Mouse (Mus musculus): Measurements from ENCODE around the gene Krt15. TPM values are rescaled to one million over a fixed set of nuclear protein-coding genes. Genes with fewer than 3 reads are reported as not detected.
A peak's percentile ranks its signal among the peaks of the same experiment; 100 is the strongest.

The Krt15 gene
- polyA plus RNA-seq, 1 experiment from 2014 or later, result 8.4 TPM

DNA sequence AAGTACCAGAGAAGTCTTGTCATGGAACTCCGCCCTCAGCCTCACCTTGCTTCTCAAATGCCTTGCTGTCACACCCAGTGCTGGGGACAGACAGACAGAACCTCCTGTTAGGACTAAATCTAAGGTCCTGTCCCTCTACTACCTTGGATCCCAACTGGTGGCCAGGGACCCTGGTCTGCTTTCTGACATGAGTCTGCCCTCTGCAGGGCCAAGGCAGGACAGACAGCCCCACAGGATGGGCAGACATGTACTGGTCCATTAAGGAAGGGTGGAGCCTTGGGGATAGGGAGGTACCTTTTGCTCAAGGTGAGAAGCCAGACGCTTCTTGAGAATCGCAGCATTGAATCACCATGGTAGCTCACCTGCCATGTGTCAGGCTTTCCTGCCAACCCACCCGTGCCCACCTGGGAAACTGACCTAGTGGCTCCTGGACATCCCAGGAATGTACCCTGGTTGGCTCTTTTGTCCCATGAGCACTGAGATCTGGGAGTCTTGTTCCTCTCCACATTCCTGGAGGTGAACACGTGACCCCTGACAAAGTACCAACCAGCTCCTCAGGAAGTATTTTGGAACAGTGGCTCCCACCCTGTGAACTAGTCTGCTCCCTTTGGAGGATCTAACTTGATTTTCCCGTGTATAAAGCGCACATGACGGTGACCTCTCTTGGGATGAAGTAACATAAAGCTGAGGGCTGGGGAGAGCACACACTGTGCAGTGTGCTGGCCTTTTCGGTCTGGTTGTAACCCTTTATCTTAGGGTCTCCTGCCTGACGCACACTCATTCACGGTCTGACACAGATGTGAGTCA is 22.6 kb downstream of the Krt15 start:
- Histone ChIP-seq H3K9me3 (replicated peaks) (no peaks in the 10 kb centered on the region), H3K4me3 (no peak overlapping the region), H3K36me3 (no peaks in the 10 kb centered on the region), H3K27me3 (ENCODE audit: low read depth, poor library complexity, severe bottlenecking) (no peaks in the 10 kb centered on the region), H3K27ac (no peak overlapping the region), H3K4me1 (no peaks in the 10 kb centered on the region)
- no peak for DNase-seq (ENCODE audit: low spot score)
- 90% methylated on average over 11 of the region's 11 CpGs for WGBS

DNA sequence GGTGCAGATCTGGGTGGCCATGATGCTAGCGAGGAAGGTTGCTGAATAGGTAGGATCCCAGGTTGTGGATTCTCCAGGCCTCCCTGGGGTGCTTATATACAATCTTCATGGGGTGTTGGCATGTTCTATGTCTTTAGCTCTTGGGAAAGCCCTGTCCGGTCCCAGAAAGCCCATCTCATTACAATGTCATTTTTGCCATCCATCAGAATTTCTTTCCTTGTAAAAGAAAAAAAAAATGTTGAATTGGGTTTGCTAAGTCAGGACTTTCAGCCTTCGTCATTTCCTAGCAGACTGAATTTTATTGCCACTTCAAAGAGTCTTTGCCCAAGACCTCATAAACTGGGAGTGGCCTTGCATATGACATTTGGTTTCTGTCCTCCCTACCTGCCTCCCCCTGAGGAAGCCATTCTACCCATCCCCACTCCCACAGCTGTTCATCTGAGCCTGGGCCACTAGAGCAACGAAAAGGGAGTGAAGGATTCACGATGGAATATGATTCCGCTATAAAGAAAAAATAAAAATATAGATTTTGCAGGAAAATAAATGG is 30.1 kb downstream of the Krt15 start, which contains the start of gene Krt36:
Krt36 (minus strand) TSS at position 51 of the 547 bp plus-strand sequence.
- 82% methylated on average over 6 of the region's 6 CpGs for WGBS
- Histone ChIP-seq H3K4me1 (0 out of 2 replicates have a peak, but pooled peaks cover 5% of the 10 kb centered on the region), H3K36me3 (no peaks in the 10 kb centered on the region)

DNA sequence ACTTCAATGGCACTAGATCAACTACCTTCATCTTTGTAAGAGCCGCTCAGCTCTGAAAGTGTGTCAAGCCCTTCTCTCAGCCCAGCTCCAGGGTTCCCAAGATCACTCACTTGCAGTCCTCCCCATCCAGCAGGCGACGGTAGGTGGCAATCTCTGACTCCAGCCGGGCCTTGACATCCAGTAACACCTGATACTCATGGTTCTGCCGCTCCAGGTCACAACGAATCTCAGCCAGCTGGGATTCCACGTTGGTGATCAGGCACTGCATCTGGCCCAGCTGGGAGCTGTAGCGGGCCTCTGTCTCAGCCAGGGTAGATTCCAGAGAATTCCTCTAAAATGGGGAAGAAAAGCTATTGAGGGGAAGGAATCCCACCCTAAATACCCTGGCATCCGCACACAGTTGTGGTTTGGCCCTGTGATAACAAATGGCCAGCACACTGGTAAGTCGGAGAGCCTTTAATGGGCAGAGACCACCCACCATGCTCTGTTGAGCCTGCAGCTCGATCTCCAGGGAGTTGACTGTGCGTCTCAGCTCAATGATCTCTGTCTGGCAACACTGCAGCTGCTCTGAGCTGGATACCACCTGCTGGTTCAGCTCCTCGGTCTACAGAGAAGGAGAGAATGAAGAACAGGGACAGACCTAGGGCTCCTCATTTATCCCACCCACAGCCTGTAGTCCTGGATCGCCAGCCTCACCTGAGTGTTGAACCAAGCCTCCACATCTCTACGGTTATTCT is 32.9 kb downstream of the Krt15 start:
- 67% methylated on average over 15 of the region's 15 CpGs for WGBS
- H3K27ac ChIP-seq, result no peak overlapping the region
- H3K9me3 ChIP-seq (replicated peaks), result no peaks in the 10 kb centered on the region
- no peak overlapping the region for H3K4me3 ChIP-seq
- no peak for DNase-seq (ENCODE audit: low spot score)
- H3K4me1 ChIP-seq, result peaks cover 12% of the 10 kb centered on the region; the same call in 1 of the 2 replicates
- no peaks in the 10 kb centered on the region for H3K27me3 ChIP-seq (ENCODE audit: low read depth, poor library complexity, severe bottlenecking)
- H3K36me3 ChIP-seq, result no peaks in the 10 kb centered on the region

More for the DNA sequence above, 30.1 kb downstream of the Krt15 start, which contains the start of gene Krt36:
- Histone ChIP-seq H3K27ac (no peak within 1 kb of the TSS), H3K9me3 (replicated peaks) (no peaks in the 10 kb centered on the region), H3K27me3 (ENCODE audit: low read depth, poor library complexity, severe bottlenecking) (no peaks in the 10 kb centered on the region), H3K4me3 (no peak within 1 kb of the TSS)
- DNase-seq (ENCODE audit: low spot score), result no peak

DNA sequence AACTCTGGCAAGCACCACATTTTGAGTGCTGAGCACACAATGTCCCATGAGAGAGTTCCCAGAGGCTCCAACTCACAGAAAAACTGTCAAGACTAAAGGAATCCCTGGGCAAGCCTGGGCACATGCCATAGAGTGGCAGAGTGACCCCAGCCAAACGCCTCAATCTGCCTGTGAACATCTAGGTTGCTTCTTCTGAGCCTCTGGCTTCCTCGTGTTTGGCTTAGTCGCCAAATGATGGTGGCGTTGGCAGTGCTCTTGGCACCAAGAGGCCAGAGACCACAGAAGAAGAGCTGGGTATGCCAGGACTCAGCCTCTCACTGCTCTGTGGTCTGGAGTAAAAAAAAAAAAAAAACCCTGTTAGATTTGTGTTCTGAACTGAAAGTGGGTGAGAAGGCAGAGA is 35.3 kb downstream of the Krt15 start:
- Histone ChIP-seq H3K4me1 (peaks cover 28% of the 10 kb centered on the region), H3K9me3 (replicated peaks) (no peaks in the 10 kb centered on the region), H3K27me3 (ENCODE audit: low read depth, poor library complexity, severe bottlenecking) (no peaks in the 10 kb centered on the region), H3K27ac (no peak overlapping the region), H3K4me3 (no peak overlapping the region), H3K36me3 (no peaks in the 10 kb centered on the region)
- WGBS, result 85% methylated on average over 4 of the region's 4 CpGs
- DNase-seq (ENCODE audit: low spot score), result no peak

DNA sequence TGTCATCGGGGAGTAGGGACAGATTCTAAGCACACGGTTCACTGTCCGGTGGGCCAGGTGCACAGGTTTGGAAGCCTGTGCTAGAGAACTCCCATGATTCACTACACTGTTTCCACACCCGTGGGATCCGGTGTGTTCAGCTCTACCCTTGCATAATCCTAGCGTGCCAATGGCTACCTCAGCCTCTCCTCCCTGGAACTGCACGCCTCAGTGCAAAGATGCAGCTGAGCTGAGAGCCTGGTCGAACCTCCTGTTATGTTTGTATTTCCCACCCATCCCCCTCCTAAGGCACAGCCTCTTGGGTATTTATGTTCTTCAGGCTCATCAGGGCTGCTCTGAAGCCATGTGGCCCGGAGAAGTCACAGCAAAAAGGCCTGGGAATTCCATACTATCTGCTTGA is 37.9 kb downstream of the Krt15 start:
- Histone ChIP-seq H3K4me3 (no peak overlapping the region), H3K9me3 (replicated peaks) (no peaks in the 10 kb centered on the region), H3K4me1 (peaks cover 24% of the 10 kb centered on the region), H3K27me3 (ENCODE audit: low read depth, poor library complexity, severe bottlenecking) (no peaks in the 10 kb centered on the region), H3K27ac (no peak overlapping the region), H3K36me3 (no peaks in the 10 kb centered on the region)
- 78% methylated on average over 9 of the region's 9 CpGs for WGBS
- no peak for DNase-seq (ENCODE audit: low spot score)

DNA sequence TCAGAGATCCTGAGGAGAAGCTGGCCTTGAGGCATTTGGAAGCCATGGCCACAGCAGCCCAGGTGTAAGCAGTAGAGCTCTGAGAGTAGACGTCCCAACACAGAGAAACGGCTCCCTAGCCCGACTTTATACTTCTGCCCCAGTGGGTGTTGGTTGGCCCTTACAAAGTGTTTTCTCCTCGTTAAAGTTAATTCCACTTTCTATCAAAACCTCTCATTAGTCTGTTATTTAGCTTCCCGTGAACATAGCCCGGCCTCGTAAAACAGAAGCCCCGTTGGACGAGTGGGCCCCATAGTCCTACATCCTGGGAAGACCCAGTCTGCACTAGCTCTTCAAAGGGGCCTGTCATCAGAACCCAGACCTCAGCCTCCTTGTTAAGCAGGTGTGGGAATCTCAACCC is 39.6 kb downstream of the Krt15 start, which contains the start of gene Krt35:
Krt35 (minus strand) TSS at position 101 of the 400 bp plus-strand sequence.
- Histone ChIP-seq H3K4me1 (peaks cover 23% of the 10 kb centered on the region), H3K4me3 (no peak within 1 kb of the TSS), H3K27ac (peak within 1 kb of the TSS; percentile 25; the same call in 1 of the 2 replicates), H3K9me3 (replicated peaks) (no peaks in the 10 kb centered on the region), H3K27me3 (ENCODE audit: low read depth, poor library complexity, severe bottlenecking) (no peaks in the 10 kb centered on the region), H3K36me3 (no peaks in the 10 kb centered on the region)
- WGBS, result 58% methylated on average over 9 of the region's 9 CpGs
- DNase-seq (ENCODE audit: low spot score), result no peak

- no peak for DNase-seq (ENCODE audit: low spot score)
- no peaks in the 10 kb centered on the region for H3K36me3 ChIP-seq
Observed at GRCm38 (mm10) chr11:100088378-100089025, 47.2 kb downstream of the Krt15 start.

DNA sequence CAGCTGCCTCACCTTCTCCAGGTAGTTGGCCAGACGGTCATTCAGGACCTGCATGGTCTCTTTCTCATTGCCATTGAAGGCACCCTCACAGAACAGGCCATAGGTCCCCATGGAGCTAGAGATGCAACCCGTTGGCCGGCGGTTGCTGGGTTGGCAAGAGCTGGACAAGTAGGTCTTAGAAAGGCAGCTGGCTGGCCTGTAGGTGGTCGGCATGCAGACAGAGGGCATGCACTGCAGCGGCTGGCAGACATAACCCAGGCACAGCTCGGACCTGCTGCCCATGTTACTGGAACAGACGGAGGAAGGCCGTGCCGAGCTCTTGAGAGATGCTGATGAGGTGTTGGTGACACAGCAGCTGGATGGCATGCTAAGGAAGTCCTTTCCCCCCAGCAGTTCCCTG is 47.9 kb downstream of the Krt15 start, which contains the start of gene Krt32:
Krt32 (minus strand) TSS at position 366 of the 400 bp plus-strand sequence.
- Histone ChIP-seq H3K27ac (no peak within 1 kb of the TSS), H3K27me3 (ENCODE audit: low read depth, poor library complexity, severe bottlenecking) (no peaks in the 10 kb centered on the region), H3K9me3 (replicated peaks) (no peaks in the 10 kb centered on the region), H3K4me1 (no peaks in the 10 kb centered on the region), H3K4me3 (no peak within 1 kb of the TSS), H3K36me3 (no peaks in the 10 kb centered on the region)
- WGBS, result 93% methylated on average over 10 of the region's 10 CpGs
- DNase-seq (ENCODE audit: low spot score), result no peak

More at GRCm38 (mm10) chr11:100088378-100089025, 47.2 kb downstream of the Krt15 start:
- H3K27me3 ChIP-seq (ENCODE audit: low read depth, poor library complexity, severe bottlenecking), result no peaks in the 10 kb centered on the region
- no peaks in the 10 kb centered on the region for H3K9me3 ChIP-seq (replicated peaks)
- no peak overlapping the region for H3K4me3 ChIP-seq
- no peaks in the 10 kb centered on the region for H3K4me1 ChIP-seq
- 74% methylated on average over 7 of the region's 7 CpGs for WGBS
- no peak overlapping the region for H3K27ac ChIP-seq

Other genes starting within 250 kb of the Krt15 start
- not detected in 2 replicates for gene Krtap31-1, start 228.0 kb downstream of the Krt15 start, polyA plus RNA-seq (2016; fragmentation: Nextera tagmentation; extraction: Ambion mirVana)
- not detected in 2 replicates for gene Gm11565, start 221.2 kb downstream of the Krt15 start, polyA plus RNA-seq (2016; fragmentation: Nextera tagmentation; extraction: Ambion mirVana)
- not detected in 2 replicates for gene Krtap31-2, start 199.6 kb downstream of the Krt15 start, polyA plus RNA-seq (2016; fragmentation: Nextera tagmentation; extraction: Ambion mirVana)
- gene Krtap9-5, start 187.5 kb downstream of the Krt15 start, polyA plus RNA-seq (2016; fragmentation: Nextera tagmentation; extraction: Ambion mirVana), result not detected in 2 replicates
- not detected in 2 replicates for gene Krtap29-1, start 156.9 kb downstream of the Krt15 start, polyA plus RNA-seq (2016; fragmentation: Nextera tagmentation; extraction: Ambion mirVana)
- not detected in 2 replicates for gene Krtap16-1, start 149.3 kb downstream of the Krt15 start, polyA plus RNA-seq (2016; fragmentation: Nextera tagmentation; extraction: Ambion mirVana)
- gene Krtap17-1, start 141.9 kb downstream of the Krt15 start, polyA plus RNA-seq (2016; fragmentation: Nextera tagmentation; extraction: Ambion mirVana), result 0.68 and 0.90 TPM in 2 replicates
- gene Krt33a, start 119.7 kb downstream of the Krt15 start, polyA plus RNA-seq (2016; fragmentation: Nextera tagmentation; extraction: Ambion mirVana), result not detected in 2 replicates
- not detected in 2 replicates for gene Krt33b, start 106.1 kb downstream of the Krt15 start, polyA plus RNA-seq (2016; fragmentation: Nextera tagmentation; extraction: Ambion mirVana)
- gene Krt34, start 94.4 kb downstream of the Krt15 start, polyA plus RNA-seq (2016; fragmentation: Nextera tagmentation; extraction: Ambion mirVana), result not detected in 2 replicates
- gene Krt31, start 85.4 kb downstream of the Krt15 start, polyA plus RNA-seq (2016; fragmentation: Nextera tagmentation; extraction: Ambion mirVana), result not detected in 2 replicates
- gene Krt32, start 47.7 kb downstream of the Krt15 start, polyA plus RNA-seq (2016; fragmentation: Nextera tagmentation; extraction: Ambion mirVana), result not detected in 2 replicates
- 0.08 TPM in 1 of 2 replicates, not detected in the other for gene Krt35, start 39.7 kb downstream of the Krt15 start, polyA plus RNA-seq (2016; fragmentation: Nextera tagmentation; extraction: Ambion mirVana)
- gene Krt36, start 30.3 kb downstream of the Krt15 start, polyA plus RNA-seq (2016; fragmentation: Nextera tagmentation; extraction: Ambion mirVana), result not detected in 2 replicates
- gene Krt13, start 14.4 kb downstream of the Krt15 start, polyA plus RNA-seq (2016; fragmentation: Nextera tagmentation; extraction: Ambion mirVana), result not detected in 2 replicates
- 11.1 and 13.9 TPM in 2 replicates for gene Krt19, start 12.7 kb upstream of the Krt15 start, polyA plus RNA-seq (2016; fragmentation: Nextera tagmentation; extraction: Ambion mirVana)
- gene Krt9, start 57.3 kb upstream of the Krt15 start, polyA plus RNA-seq (2016; fragmentation: Nextera tagmentation; extraction: Ambion mirVana), result not detected in 2 replicates
- gene Krt14, start 71.6 kb upstream of the Krt15 start, polyA plus RNA-seq (2016; fragmentation: Nextera tagmentation; extraction: Ambion mirVana), result 8.0 and 32.0 TPM in 2 replicates
- not detected in 2 replicates for gene Krt16, start 113.0 kb upstream of the Krt15 start, polyA plus RNA-seq (2016; fragmentation: Nextera tagmentation; extraction: Ambion mirVana)
- 1.3 and 7.6 TPM in 2 replicates for gene Krt17, start 125.1 kb upstream of the Krt15 start, polyA plus RNA-seq (2016; fragmentation: Nextera tagmentation; extraction: Ambion mirVana)
- 0.21 TPM in 1 of 2 replicates, not detected in the other for gene Krt42, start 133.9 kb upstream of the Krt15 start, polyA plus RNA-seq (2016; fragmentation: Nextera tagmentation; extraction: Ambion mirVana)
- 1,486 and 1,565 TPM in 2 replicates for gene Eif1, start 184.0 kb upstream of the Krt15 start, polyA plus RNA-seq (2016; fragmentation: Nextera tagmentation; extraction: Ambion mirVana)
- not detected in 2 replicates for gene Gast, start 198.5 kb upstream of the Krt15 start, polyA plus RNA-seq (2016; fragmentation: Nextera tagmentation; extraction: Ambion mirVana)
- gene Hap1, start 220.2 kb upstream of the Krt15 start, polyA plus RNA-seq (2016; fragmentation: Nextera tagmentation; extraction: Ambion mirVana), result 0.85 and 1.3 TPM in 2 replicates

Data from limb, embryonic 10.5 days (tissue).